Mouse (Mus musculus) embryonic facial prominence, embryonic 15.5 days (tissue): ENCODE measurements at regions not wholly inside any gene's neighbourhood (a gene's known extent, or its start where the extent isn't known, plus 50 kb on each side); places are given as distances from the start of the nearest gene placed in this dataset.

Source experiments
- ATAC-seq: fragments of 200-750 bp; cut with Nextera tagmentation; 2 replicates; pipeline ENCODE4 v1.8.0; 2017; ENCODE audit warnings: low read depth, moderate TSS enrichment; ENCODE audit not compliant: insufficient number of reproducible peaks, low FRiP score, low TSS enrichment
- H3K27ac ChIP-seq: fragments of 300-500 bp; sonication (generic); replicated peaks from 2 replicates; pipeline ENCODE4 v1.5.1; 2015; ENCODE audit warnings: mild to moderate bottlenecking, inconsistent platforms
- H3K27me3 ChIP-seq: fragments of 300-500 bp; sonication (generic); 2 replicates; pipeline ENCODE4 v1.6.1; 2015; ENCODE audit warnings: inconsistent platforms
- H3K36me3 ChIP-seq: fragments of 300-500 bp; sonication (generic); 2 replicates; pipeline ENCODE4 v1.6.1; 2015; ENCODE audit warnings: mild to moderate bottlenecking, inconsistent platforms
- H3K4me1 ChIP-seq: fragments of 300-500 bp; sonication (generic); 2 replicates; pipeline ENCODE4 v1.6.1; 2015; ENCODE audit warnings: inconsistent platforms
- H3K4me2 ChIP-seq: fragments of 300-500 bp; sonication (generic); replicated peaks from 2 replicates; pipeline ENCODE4 v1.6.1; 2015; ENCODE audit warnings: mild to moderate bottlenecking, inconsistent platforms
- H3K4me3 ChIP-seq: fragments of 300-500 bp; sonication (generic); replicated peaks from 2 replicates; pipeline ENCODE4 v1.5.1; 2015; ENCODE audit warnings: mild to moderate bottlenecking, inconsistent platforms
- H3K9ac ChIP-seq: fragments of 300-500 bp; sonication (generic); 2 replicates; pipeline ENCODE4 v1.6.1; 2015; ENCODE audit warnings: inconsistent platforms
- H3K9me3 ChIP-seq: fragments of 300-500 bp; sonication (generic); replicated peaks from 2 replicates; pipeline ENCODE4 v1.6.1; 2016; ENCODE audit warnings: inconsistent platforms
- WGBS: fragments of 180-500 bp; shearing (Covaris S2); methylation state at CpG from one replicate; pipeline ENCODE4 v1.1.7; 2015; 5-methylcytosine and 5-hydroxymethylcytosine counted together

GRCm38 (mm10) chr3:147181501-147182365, 329.6 kb downstream of the Ttll7 start:
- H3K4me2 ChIP-seq, result peak overlapping the region; percentile 22; the same call in 1 of the 2 replicates
- WGBS, result 11% methylated on average over 20 of the region's 20 CpGs
- no peak for ATAC-seq
- H3K36me3 ChIP-seq, result no peaks in the 10 kb centered on the region
- no peak overlapping the region for H3K27ac ChIP-seq
- H3K27me3 ChIP-seq, result no peaks in the 10 kb centered on the region
- no peak overlapping the region for H3K9ac ChIP-seq
- peaks cover 18% of the 10 kb centered on the region for H3K4me1 ChIP-seq
- H3K9me3 ChIP-seq, result no peaks in the 10 kb centered on the region
- no peak overlapping the region for H3K4me3 ChIP-seq

GRCm38 (mm10) chr3:147182366-147182875, 330.3 kb downstream of the Ttll7 start:
- no peak overlapping the region for H3K4me2 ChIP-seq
- H3K9me3 ChIP-seq, result no peaks in the 10 kb centered on the region
- H3K27me3 ChIP-seq, result no peaks in the 10 kb centered on the region
- H3K4me1 ChIP-seq, result peaks cover 18% of the 10 kb centered on the region
- no peak for ATAC-seq
- H3K27ac ChIP-seq, result no peak overlapping the region
- H3K9ac ChIP-seq, result no peak overlapping the region
- no peak overlapping the region for H3K4me3 ChIP-seq
- no peaks in the 10 kb centered on the region for H3K36me3 ChIP-seq
- WGBS, result 56% methylated on average over 15 of the region's 15 CpGs

GRCm38 (mm10) chr3:147183656-147184290, 331.6 kb downstream of the Ttll7 start:
- Histone ChIP-seq H3K4me1 (peaks cover 18% of the 10 kb centered on the region), H3K9ac (no peak overlapping the region), H3K27me3 (no peaks in the 10 kb centered on the region), H3K9me3 (no peaks in the 10 kb centered on the region), H3K4me3 (no peak overlapping the region), H3K36me3 (no peaks in the 10 kb centered on the region), H3K4me2 (0 out of 2 replicates have a peak overlapping the region, but pooled peaks have one; percentile 0), H3K27ac (no peak overlapping the region)
- 0 out of 2 replicates have a peak, but pooled peaks have one; percentile 29 for ATAC-seq
- 52% methylated on average over 11 of the region's 11 CpGs for WGBS

GRCm38 (mm10) chr3:147189737-147190136, 337.6 kb downstream of the Ttll7 start:
- 56% methylated on average over 2 of the region's 2 CpGs for WGBS

GRCm38 (mm10) chr3:147196626-147197025, 344.5 kb downstream of the Ttll7 start:
- no peaks in the 10 kb centered on the region for H3K27me3 ChIP-seq
- peaks cover 6% of the 10 kb centered on the region; the same call in 1 of the 2 replicates for H3K4me1 ChIP-seq
- H3K27ac ChIP-seq, result no peak overlapping the region
- no peak overlapping the region for H3K4me2 ChIP-seq
- no peak overlapping the region for H3K4me3 ChIP-seq
- ATAC-seq, result no peak
- H3K36me3 ChIP-seq, result no peaks in the 10 kb centered on the region
- 89% methylated on average over 8 of the region's 8 CpGs for WGBS
- H3K9me3 ChIP-seq, result no peaks in the 10 kb centered on the region
- no peak overlapping the region for H3K9ac ChIP-seq

More at GRCm38 (mm10) chr3:147189737-147190136, 337.6 kb downstream of the Ttll7 start:
- no peaks in the 10 kb centered on the region for H3K9me3 ChIP-seq
- no peak overlapping the region for H3K27ac ChIP-seq
- no peak overlapping the region for H3K4me2 ChIP-seq
- ATAC-seq, result no peak
- H3K27me3 ChIP-seq, result no peaks in the 10 kb centered on the region
- H3K36me3 ChIP-seq, result no peaks in the 10 kb centered on the region
- H3K4me3 ChIP-seq, result no peak overlapping the region
- H3K9ac ChIP-seq, result no peak overlapping the region
- H3K4me1 ChIP-seq, result no peaks in the 10 kb centered on the region

GRCm38 (mm10) chr3:147197215-147197614, 345.0 kb downstream of the Ttll7 start:
- ATAC-seq, result no peak
- Histone ChIP-seq H3K9me3 (no peaks in the 10 kb centered on the region), H3K27me3 (no peaks in the 10 kb centered on the region), H3K4me2 (no peak overlapping the region), H3K9ac (no peak overlapping the region), H3K27ac (no peak overlapping the region), H3K36me3 (no peaks in the 10 kb centered on the region), H3K4me1 (peaks cover 6% of the 10 kb centered on the region; the same call in 1 of the 2 replicates), H3K4me3 (no peak overlapping the region)
- 56% methylated on average over 2 of the region's 2 CpGs for WGBS

- Histone ChIP-seq H3K27me3 (no peaks in the 10 kb centered on the region), H3K27ac (no peak overlapping the region), H3K36me3 (no peaks in the 10 kb centered on the region), H3K4me2 (no peak overlapping the region), H3K9me3 (no peaks in the 10 kb centered on the region), H3K4me1 (no peaks in the 10 kb centered on the region), H3K9ac (no peak overlapping the region), H3K4me3 (no peak overlapping the region)
- ATAC-seq, result no peak
- WGBS, result 34% methylated on average over 5 of the region's 5 CpGs
These were observed 359.2 kb downstream of the Ttll7 start for GRCm38 (mm10) chr3:147211127-147211940.

GRCm38 (mm10) chr3:147228663-147229062, 376.5 kb downstream of the Ttll7 start:
- peak overlapping the region; percentile 51; the same call in 1 of the 2 replicates for H3K27ac ChIP-seq
- no peak overlapping the region for H3K4me3 ChIP-seq

GRCm38 (mm10) chr3:147230594-147230993, 378.4 kb downstream of the Ttll7 start:
- no peak overlapping the region for H3K4me2 ChIP-seq
- H3K27ac ChIP-seq, result 0 out of 2 replicates have a peak overlapping the region, but pooled peaks have one; percentile 13
- no peaks in the 10 kb centered on the region for H3K9me3 ChIP-seq
- ATAC-seq, result no peak
- H3K4me3 ChIP-seq, result no peak overlapping the region
- no peaks in the 10 kb centered on the region for H3K36me3 ChIP-seq
- no peaks in the 10 kb centered on the region for H3K27me3 ChIP-seq
- 54% methylated on average over 7 of the region's 7 CpGs for WGBS
- peaks cover 2% of the 10 kb centered on the region; the same call in 1 of the 2 replicates for H3K4me1 ChIP-seq
- no peak overlapping the region for H3K9ac ChIP-seq

More at GRCm38 (mm10) chr3:147228663-147229062, 376.5 kb downstream of the Ttll7 start:
- H3K4me2 ChIP-seq, result no peak overlapping the region
- no peaks in the 10 kb centered on the region for H3K27me3 ChIP-seq
- WGBS, result 42% methylated on average over 2 of the region's 2 CpGs
- no peaks in the 10 kb centered on the region for H3K9me3 ChIP-seq
- no peaks in the 10 kb centered on the region for H3K36me3 ChIP-seq
- H3K9ac ChIP-seq, result no peak overlapping the region
- peaks cover 2% of the 10 kb centered on the region; the same call in 1 of the 2 replicates for H3K4me1 ChIP-seq
- ATAC-seq, result peak; percentile 60; the same call in 1 of the 2 replicates

GRCm38 (mm10) chr3:147238398-147238797, 386.2 kb downstream of the Ttll7 start:
- Histone ChIP-seq H3K4me3 (no peak overlapping the region), H3K27ac (no peak overlapping the region), H3K27me3 (no peaks in the 10 kb centered on the region), H3K9ac (no peak overlapping the region), H3K4me2 (no peak overlapping the region), H3K4me1 (no peaks in the 10 kb centered on the region), H3K9me3 (no peaks in the 10 kb centered on the region), H3K36me3 (no peaks in the 10 kb centered on the region)
- 75% methylated on average over 1 of the region's 1 CpGs for WGBS
- no peak for ATAC-seq
